Mouse (Mus musculus) kidney, adult 8-10 months (tissue): ENCODE results near the gene Fgf5.

Source experiments
- DNase-seq, 2 experiments: peaks; one replicate each; pipeline ENCODE4 v3.0.0; 2022

The Fgf5 gene

DNA sequence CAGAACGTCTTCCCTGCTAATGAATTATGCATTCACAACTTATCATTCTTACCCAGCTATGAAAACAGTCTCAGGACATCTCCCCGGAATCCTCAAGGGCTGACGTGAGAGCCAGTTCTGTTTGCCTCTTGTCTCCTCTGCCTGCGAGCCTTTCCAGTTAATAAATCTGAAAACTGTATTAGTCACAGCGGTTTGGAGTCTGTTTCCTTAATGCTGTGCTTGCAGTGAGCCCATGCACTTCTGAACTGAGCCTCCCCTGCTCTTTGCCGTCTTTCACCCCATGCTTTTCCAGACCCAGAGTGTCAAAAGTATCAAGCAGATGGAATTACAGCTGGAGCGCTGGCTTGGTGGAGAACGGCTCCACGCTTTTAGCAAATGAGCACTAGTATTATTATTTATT, 52.5 kb downstream of the Fgf5 start:
- DNase-seq = no peak

DNA sequence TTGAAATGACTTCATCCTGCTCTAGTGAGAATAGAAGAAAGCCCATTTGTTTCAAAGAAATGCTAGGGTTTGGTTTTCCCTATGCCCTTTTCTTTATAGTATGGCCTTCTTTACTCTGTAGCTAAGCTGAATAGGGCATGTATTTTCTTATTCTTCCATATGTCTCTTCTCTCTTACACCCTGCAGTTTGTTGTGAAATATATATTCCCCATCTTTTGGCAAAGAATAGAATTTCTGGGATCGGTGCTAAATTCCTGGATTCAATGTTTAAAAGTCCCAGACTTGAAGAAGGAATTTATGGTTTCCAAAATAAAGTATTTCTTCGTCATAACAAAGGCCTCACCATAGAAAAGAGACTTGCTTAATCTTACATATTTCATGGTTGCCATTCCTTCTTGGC, 72.6 kb downstream of the Fgf5 start:
- no peak for DNase-seq
